Mouse (Mus musculus) olfactory bulb, adult 2 months (tissue): ENCODE data around the gene Psma7.

ENCODE experiments used
- CTCF ChIP-seq: fragments of 200-500 bp; IDR thresholded peaks from 2 replicates; pipeline ENCODE4 v1.5.1; 2012; ENCODE audit warnings: low read depth, mild to moderate bottlenecking, low read length, moderate library complexity; ENCODE audit not compliant: insufficient read depth
- POLR2A ChIP-seq: fragments of 200-500 bp; IDR thresholded peaks from 2 replicates; pipeline ENCODE4 v1.6.1; 2012; ENCODE audit warnings: mild to moderate bottlenecking, low read depth, low read length, moderate library complexity; ENCODE audit not compliant: insufficient read depth

- TF ChIP-seq POLR2A (no peak), CTCF (no peak)
Observed at GRCm38 (mm10) chr2:180053001-180053400, 10.8 kb upstream of the Psma7 start.
